Mouse (Mus musculus) Muller cell, postnatal 12 days (primary cell): ENCODE results near the gene Gm3139.
"Not testable (repeated sequence)": the region's sequence is repeated elsewhere in the genome, so short reads cannot be mapped to it uniquely, and the experiment has no call there.

ENCODE experiments used
- DNase-seq: peaks from one replicate; pipeline ENCODE4 v3.0.0-alpha.2; 2015; ENCODE audit errors: inconsistent ontology term

The Gm3139 gene

DNA sequence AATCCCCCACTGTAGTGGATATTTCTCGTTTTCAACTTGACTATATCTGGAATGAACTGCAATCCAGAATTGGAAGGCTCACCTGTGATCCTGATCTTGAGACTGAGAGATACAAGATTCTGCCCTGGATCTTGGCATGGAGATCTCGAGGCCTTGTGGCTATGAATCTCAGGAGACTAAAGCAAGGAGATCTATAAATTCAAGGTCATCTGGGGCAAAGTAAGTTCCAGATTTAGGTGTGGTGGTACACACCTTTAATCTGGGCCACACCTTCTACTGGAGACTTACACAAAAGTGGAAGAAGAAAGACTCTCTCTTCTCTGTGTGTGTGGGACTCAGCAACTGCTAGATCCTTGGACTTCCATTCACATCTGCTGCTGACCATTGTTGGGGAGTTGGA is at the start of gene Gm3139:
Gm3139 (plus strand) TSS at position 301 of the 400 bp plus-strand sequence.
- not testable (repeated sequence) for DNase-seq
